Mouse (Mus musculus): ENCODE results near the gene Stk16.

DNA sequence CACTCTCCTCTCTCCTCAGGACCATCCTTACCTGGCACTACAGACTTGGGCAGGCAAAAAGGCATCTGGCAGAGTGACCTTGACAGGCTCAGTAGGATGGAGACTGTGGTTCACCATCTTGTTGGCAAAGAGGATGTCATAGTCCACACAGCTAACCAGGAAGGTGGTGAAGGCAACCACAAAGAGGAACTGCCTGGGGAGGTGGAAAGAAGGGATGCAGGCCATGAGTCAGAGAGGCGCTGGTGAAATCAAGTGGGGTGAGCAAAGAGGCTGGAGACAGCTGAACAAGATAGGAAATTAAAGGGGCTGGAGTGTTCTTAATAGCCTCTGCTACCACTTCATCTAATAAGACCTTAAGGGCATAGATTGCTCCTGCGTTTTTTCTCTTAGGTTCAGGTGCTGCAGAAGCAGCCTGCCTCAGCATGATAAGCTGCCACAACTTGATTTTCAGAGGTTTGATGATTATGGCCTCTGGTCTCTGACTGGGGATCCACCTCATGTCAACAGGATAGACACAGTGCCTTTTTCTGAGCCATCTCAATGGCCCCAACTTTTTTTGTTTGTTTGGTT, 22.6 kb upstream of the Stk16 start:
- TF ChIP-seq CTCF (IDR thresholded peaks at IDR 0.05; ENCODE audit: extremely low read depth, insufficient read length, insufficient replicate concordance, low read depth, low read length) (no peak), POLR2A (IDR thresholded peaks at IDR 0.05; ENCODE audit: low read depth, low read length) (no peak)
